Mouse (Mus musculus) heart, adult 9 months (tissue): ENCODE measurements around the gene Tbx20.
A peak's percentile ranks its signal among the peaks of the same experiment; 100 is the strongest.

Experiments used
- DNase-seq, 2 experiments: peaks; one replicate each; pipeline ENCODE4 v3.0.0; 2022; ENCODE audit warnings: low spot score in 2 of 2

Gene Tbx20

GRCm38 (mm10) chr9:24774160-24774969 lies at the start of gene Tbx20:
Gene Tbx20, minus strand, starts transcription at chr9:24774303.
- peak; percentile 95 to 96 for DNase-seq

- DNase-seq: no peak
These were observed 44.4 kb upstream of the Tbx20 start for GRCm38 (mm10) chr9:24818511-24818910.

GRCm38 (mm10) chr9:24812461-24812860 lies 38.4 kb upstream of the Tbx20 start:
- DNase-seq: no peak

- no peak for DNase-seq
These were observed 18.0 kb upstream of the Tbx20 start for GRCm38 (mm10) chr9:24792110-24792509.

- no peak for DNase-seq
These were observed 15.3 kb upstream of the Tbx20 start for GRCm38 (mm10) chr9:24789396-24789795.

GRCm38 (mm10) chr9:24782338-24782737 lies 8.2 kb upstream of the Tbx20 start:
- DNase-seq: no peak

GRCm38 (mm10) chr9:24780929-24781441 lies 6.9 kb upstream of the Tbx20 start:
- DNase-seq: no peak

GRCm38 (mm10) chr9:24780391-24780928 lies 6.4 kb upstream of the Tbx20 start:
- no peak for DNase-seq

GRCm38 (mm10) chr9:24779975-24780374 lies 5.9 kb upstream of the Tbx20 start:
- DNase-seq: no peak

- DNase-seq: no peak
These were observed 4.5 kb upstream of the Tbx20 start for GRCm38 (mm10) chr9:24778571-24778970.

GRCm38 (mm10) chr9:24777961-24778360 lies 3.9 kb upstream of the Tbx20 start:
- DNase-seq: peak; percentile 61 to 80

- DNase-seq: peak in 1 of 2 experiments; percentile 74
These were observed 3.2 kb upstream of the Tbx20 start for GRCm38 (mm10) chr9:24777176-24777895.

- no peak for DNase-seq
These were observed 2.4 kb upstream of the Tbx20 start for GRCm38 (mm10) chr9:24776487-24776886.

GRCm38 (mm10) chr9:24775567-24775966 lies 1.5 kb upstream of the Tbx20 start:
- DNase-seq: no peak

- no peak for DNase-seq
These were observed 898 bp upstream of the Tbx20 start for GRCm38 (mm10) chr9:24775001-24775400.

GRCm38 (mm10) chr9:24773669-24774068 lies 434 bp downstream of the Tbx20 start:
- DNase-seq: no peak

- no peak for DNase-seq
These were observed 932 bp downstream of the Tbx20 start for GRCm38 (mm10) chr9:24773171-24773570.

GRCm38 (mm10) chr9:24772431-24773120 lies 1.5 kb downstream of the Tbx20 start:
- DNase-seq: peak in 1 of 2 experiments; percentile 44

GRCm38 (mm10) chr9:24771713-24772112 lies 2.4 kb downstream of the Tbx20 start:
- no peak for DNase-seq

- DNase-seq: peak in 1 of 2 experiments; percentile 39
These were observed 3.1 kb downstream of the Tbx20 start for GRCm38 (mm10) chr9:24770941-24771405.

- no peak for DNase-seq
These were observed 3.8 kb downstream of the Tbx20 start for GRCm38 (mm10) chr9:24770149-24770940.
